Mouse (Mus musculus) frontal cortex, postnatal 10 days (tissue): ENCODE data around the gene Vmn1r112.
"Not testable (repeated sequence)": the region's sequence is repeated elsewhere in the genome, so short reads cannot be mapped to it uniquely, and the experiment has no call there.

Experiments used
- DNase-seq, 2 experiments: peaks; one replicate each; pipeline ENCODE4 v3.0.0; 2022; ENCODE audit warnings: low spot score in 2 of 2, mixed read lengths in 1 of 2

The Vmn1r112 gene

GRCm38 (mm10) chr7:20770885-20771284 is at the start of gene Vmn1r112:
Vmn1r112 (plus strand) TSS chr7:20771185.
- DNase-seq: not testable (repeated sequence)

GRCm38 (mm10) chr7:20730524-20730923 is 40.5 kb upstream of the Vmn1r112 start, which contains the start of gene Gm10668:
Gm10668 (minus strand) TSS chr7:20730624.
- not testable (repeated sequence) for DNase-seq

- DNase-seq: not testable (repeated sequence)
These were observed 16.0 kb downstream of the Vmn1r112 start, which contains the start of gene Vmn1r113 for GRCm38 (mm10) chr7:20786985-20787384. Vmn1r113 (plus strand) TSS chr7:20787285.

GRCm38 (mm10) chr7:20812086-20812485 is 41.1 kb downstream of the Vmn1r112 start, which contains the start of gene Vmn1r114:
Vmn1r114 (minus strand) TSS chr7:20812186.
- not testable (repeated sequence) for DNase-seq
